Comparison of ENCODE assay signal across 8 mouse cellular contexts in genomic region chr9:107626844-107627277, GRCm38 (mm10). TPM values are rescaled to one million over a fixed set of nuclear protein-coding genes. Genes with fewer than 3 reads are reported as not detected.
DNase-seq lines count a peak whose midpoint lies in the region; ATAC-seq and TF ChIP-seq lines count a peak whose summit lies in the region.

No protein-coding gene starts in this region.

- H3K79me3 ChIP-seq in C2C12 (ENCODE audit: low read depth): peaks cover 81% of the 10 kb centered on the region

- TF ChIP-seq POLR2A in heart, adult 2 months (IDR thresholded peaks at IDR 0.05; ENCODE audit: insufficient read depth, low read depth, low read length): no peak
- no peak for TF ChIP-seq POLR2A in liver, adult 2 months (IDR thresholded peaks at IDR 0.05; ENCODE audit: extremely low read depth, insufficient read depth, low read length)

- peak; percentile 81 for ATAC-seq in embryonic facial prominence, embryonic 11.5 days (replicated peaks; ENCODE audit: insufficient number of reproducible peaks, low FRiP score, low TSS enrichment, low read depth)
- peak; percentile 74 for ATAC-seq in midbrain, postnatal 0 days (ENCODE audit: low FRiP score)
- ATAC-seq in stomach, embryonic 15.5 days (ENCODE audit: insufficient read depth, low FRiP score, low read depth): peak; percentile 40

- peak overlapping the region; percentile 12 for H3ac ChIP-seq in C2C12 (ENCODE audit: control insufficient read depth, insufficient read length, low read depth)

- TF ChIP-seq EP300 in heart, adult 2 months (IDR thresholded peaks at IDR 0.05; ENCODE audit: insufficient read depth, low read depth, low read length): 0 out of 2 replicates have a peak, but pooled peaks have one; percentile 38

- H3K4me1 ChIP-seq in embryonic facial prominence, embryonic 11.5 days (ENCODE audit: control insufficient read depth, insufficient read depth, low read length): peaks cover 32% of the 10 kb centered on the region
- peaks cover 49% of the 10 kb centered on the region for H3K4me1 ChIP-seq in heart, adult 2 months (ENCODE audit: control insufficient read depth, insufficient read depth, low read length)
- H3K4me1 ChIP-seq in liver, adult 2 months (ENCODE audit: control insufficient read depth, insufficient read depth, low read length): peaks cover 10% of the 10 kb centered on the region
- peaks cover 45% of the 10 kb centered on the region for H3K4me1 ChIP-seq in midbrain, postnatal 0 days (ENCODE audit: insufficient read depth, low read length)
- peaks cover 72% of the 10 kb centered on the region for H3K4me1 ChIP-seq in stomach, embryonic 15.5 days

- no peak overlapping the region for H3K4me3 ChIP-seq in C2C12 (ENCODE audit: insufficient read depth, poor library complexity, severe bottlenecking)
- H3K4me3 ChIP-seq in embryonic facial prominence, embryonic 11.5 days (ENCODE audit: low read depth, low read length): 0 out of 2 replicates have a peak overlapping the region, but pooled peaks have one; percentile 6
- peak overlapping the region; percentile 17; the same call in 1 of the 2 replicates for H3K4me3 ChIP-seq in heart, adult 2 months
- no peak overlapping the region for H3K4me3 ChIP-seq in liver, adult 2 months (ENCODE audit: insufficient read depth, low read depth, low read length)
- no peak overlapping the region for H3K4me3 ChIP-seq in midbrain, postnatal 0 days (ENCODE audit: low read depth, low read length)
- no peak overlapping the region for H3K4me3 ChIP-seq in stomach, embryonic 15.5 days (replicated peaks)

- peak overlapping the region; percentile 34; the same call in 1 of the 2 replicates for H3K4me2 ChIP-seq in embryonic facial prominence, embryonic 11.5 days (ENCODE audit: low read depth, low read length)
- peak overlapping the region; percentile 37; the same call in 1 of the 2 replicates for H3K4me2 ChIP-seq in midbrain, postnatal 0 days (ENCODE audit: low read depth, low read length, poor library complexity, severe bottlenecking)
- H3K4me2 ChIP-seq in stomach, embryonic 15.5 days: peak overlapping the region; percentile 31

- intact Hi-C loops in heart, adult 2 months (cut with DNase I): loop anchor here (1.0 kb wide), 1 partner anchor 17 kb away; no protein-coding TSS in a partner anchor

- TF ChIP-seq CTCF in C2C12 (IDR thresholded peaks at IDR 0.05; ENCODE audit: control insufficient read depth, insufficient read depth, insufficient read length): peak; percentile 23
- peak; percentile 92 for TF ChIP-seq CTCF in heart, adult 2 months (IDR thresholded peaks at IDR 0.05)
- TF ChIP-seq CTCF in liver, adult 2 months (IDR thresholded peaks at IDR 0.05; ENCODE audit: low read depth, low read length): peak; percentile 89
- TF ChIP-seq CTCF in midbrain, postnatal 0 days (IDR thresholded peaks at IDR 0.05): peak; percentile 96

- H3K27me3 ChIP-seq in C2C12 (ENCODE audit: control insufficient read depth, insufficient read depth, insufficient read length): no peaks in the 10 kb centered on the region
- H3K27me3 ChIP-seq in embryonic facial prominence, embryonic 11.5 days (ENCODE audit: control insufficient read depth, insufficient read depth, low read length): no peaks in the 10 kb centered on the region
- H3K27me3 ChIP-seq in heart, adult 2 months (ENCODE audit: control insufficient read depth, insufficient read depth, low read length): no peaks in the 10 kb centered on the region
- H3K27me3 ChIP-seq in liver, adult 2 months (ENCODE audit: control insufficient read depth, insufficient read depth, low read length): no peaks in the 10 kb centered on the region
- no peaks in the 10 kb centered on the region for H3K27me3 ChIP-seq in midbrain, postnatal 0 days (ENCODE audit: insufficient read depth, low read length)
- no peaks in the 10 kb centered on the region for H3K27me3 ChIP-seq in stomach, embryonic 15.5 days (replicated peaks)

- H3K9ac ChIP-seq in embryonic facial prominence, embryonic 11.5 days (replicated peaks; ENCODE audit: low read length): peak overlapping the region; percentile 41
- H3K9ac ChIP-seq in heart, adult 2 months (ENCODE audit: low read depth, low read length): peak overlapping the region; percentile 44
- H3K9ac ChIP-seq in liver, adult 2 months (ENCODE audit: low read depth, low read length): peak overlapping the region; percentile 7; the same call in 1 of the 2 replicates
- peak overlapping the region; percentile 34; the same call in 1 of the 2 replicates for H3K9ac ChIP-seq in midbrain, postnatal 0 days (replicated peaks; ENCODE audit: low read length, poor library complexity, severe bottlenecking)
- 0 out of 2 replicates have a peak overlapping the region, but pooled peaks have one; percentile 18 for H3K9ac ChIP-seq in stomach, embryonic 15.5 days

- DNase-seq in adrenal gland, adult 2 months: peak; percentile 75
- DNase-seq in embryonic facial prominence, embryonic 11.5 days (ENCODE audit: low spot score): peak; percentile 97
- peak; percentile 84 to 87 for DNase-seq in heart, adult 2 months
- peak; percentile 70 to 82 for DNase-seq in kidney, adult 8-10 months
- no peak for DNase-seq in liver, adult 2 months (ENCODE audit: extremely low read depth, low read depth, low spot score)
- peak; percentile 91 for DNase-seq in midbrain, postnatal 0 days (ENCODE audit: low spot score)

- WGBS in embryonic facial prominence, embryonic 11.5 days: 0% methylated on average over 2 of the region's 2 CpGs
- WGBS in heart, adult 2 months: 0% methylated on average over 2 of the region's 2 CpGs
- 23% methylated on average over 2 of the region's 2 CpGs for WGBS in liver, adult 2 months
- 0% methylated on average over 2 of the region's 2 CpGs for WGBS in midbrain, postnatal 0 days
- WGBS in stomach, embryonic 15.5 days: 17% methylated on average over 2 of the region's 2 CpGs

- H3K79me2 ChIP-seq in C2C12 (ENCODE audit: control insufficient read depth, insufficient read depth): peaks cover 100% of the 10 kb centered on the region
- H3K79me2 ChIP-seq in heart, adult 2 months (replicated peaks; ENCODE audit: control insufficient read depth, insufficient read depth, low read length): peaks cover 4% of the 10 kb centered on the region
- H3K79me2 ChIP-seq in liver, adult 2 months (ENCODE audit: control insufficient read depth, insufficient read depth, low read length): peaks cover 64% of the 10 kb centered on the region

- no peaks in the 10 kb centered on the region for H3K9me3 ChIP-seq in embryonic facial prominence, embryonic 11.5 days (replicated peaks; ENCODE audit: control insufficient read depth, low read length)
- no peaks in the 10 kb centered on the region for H3K9me3 ChIP-seq in midbrain, postnatal 0 days (ENCODE audit: low read length)
- H3K9me3 ChIP-seq in stomach, embryonic 15.5 days: no peaks in the 10 kb centered on the region

- H3K27ac ChIP-seq in embryonic facial prominence, embryonic 11.5 days (replicated peaks; ENCODE audit: low read depth, low read length): peak overlapping the region; percentile 86
- H3K27ac ChIP-seq in heart, adult 2 months: peak overlapping the region; percentile 87
- H3K27ac ChIP-seq in liver, adult 2 months (replicated peaks; ENCODE audit: insufficient read depth, low read depth, low read length): no peak overlapping the region; the same call in 1 of the 2 replicates
- H3K27ac ChIP-seq in midbrain, postnatal 0 days (ENCODE audit: low read depth, low read length): peak overlapping the region; percentile 95
- H3K27ac ChIP-seq in stomach, embryonic 15.5 days: peak overlapping the region; percentile 69

- H3K36me3 ChIP-seq in C2C12 (ENCODE audit: control insufficient read depth, insufficient read depth): peaks cover 22% of the 10 kb centered on the region
- H3K36me3 ChIP-seq in embryonic facial prominence, embryonic 11.5 days (replicated peaks; ENCODE audit: control insufficient read depth, insufficient read depth, low read depth, low read length): no peaks in the 10 kb centered on the region
- H3K36me3 ChIP-seq in heart, adult 2 months (ENCODE audit: control insufficient read depth, insufficient read depth, low read length): peaks cover 10% of the 10 kb centered on the region
- H3K36me3 ChIP-seq in liver, adult 2 months (ENCODE audit: control insufficient read depth, insufficient read depth, low read length): no peaks in the 10 kb centered on the region
- peaks cover 13% of the 10 kb centered on the region; the same call in 1 of the 2 replicates for H3K36me3 ChIP-seq in midbrain, postnatal 0 days (ENCODE audit: insufficient read depth, low read length)
- H3K36me3 ChIP-seq in stomach, embryonic 15.5 days: 0 out of 2 replicates have a peak, but pooled peaks cover 9% of the 10 kb centered on the region

RNA-seq across cellular contexts. Expression of gene Gnai2, which starts 8.3 kb away (rescaled TPM):
- polyA plus RNA-seq in C2C12 (2012; fragmentation: generic; extraction: Trizol): 449 TPM
- 100 to 1,000 TPM; 198 to 278 TPM for total RNA-seq in adrenal gland, adult 2 months (2021)
- polyA plus RNA-seq in adrenal gland, adult 2 months (2012; rRNA removed): 330 and 345 TPM in 2 replicates
- 369 and 379 TPM in 2 replicates for polyA plus RNA-seq in embryonic facial prominence, embryonic 11.5 days (2014; fragmentation: Nextera tagmentation; extraction: Ambion mirVana)
- 100 to 1,000 TPM; 243 to 250 TPM for total RNA-seq in heart, adult 2 months (2021)
- polyA plus RNA-seq in heart, adult 2 months (2012; rRNA removed): 311 and 386 TPM in 2 replicates
- 31.6 and 44.8 TPM in 2 replicates for total RNA-seq in liver, adult 2 months (2014; rRNA removed)
- 117 and 122 TPM in 2 replicates for polyA plus RNA-seq in liver, adult 2 months (2012; rRNA removed)
- total RNA-seq in midbrain, postnatal 0 days (2014; rRNA removed): 224 and 241 TPM in 2 replicates
- 260 and 264 TPM in 2 replicates for polyA plus RNA-seq in midbrain, postnatal 0 days (2015; fragmentation: Nextera tagmentation; extraction: Ambion mirVana)
- 355 and 371 TPM in 2 replicates for polyA plus RNA-seq in stomach, embryonic 15.5 days (2015; fragmentation: Nextera tagmentation; extraction: Ambion mirVana)

RNA-seq across cellular contexts. Expression of gene Sema3b, which starts 17.8 kb away (rescaled TPM):
- 13.7 TPM for polyA plus RNA-seq in C2C12 (2012; fragmentation: generic; extraction: Trizol)
- 1 to 10 TPM; 3.7 to 4.1 TPM for total RNA-seq in adrenal gland, adult 2 months (2021)
- polyA plus RNA-seq in adrenal gland, adult 2 months (2012; rRNA removed): 8.3 and 10.4 TPM in 2 replicates
- 1.1 and 1.3 TPM in 2 replicates for polyA plus RNA-seq in embryonic facial prominence, embryonic 11.5 days (2014; fragmentation: Nextera tagmentation; extraction: Ambion mirVana)
- total RNA-seq in heart, adult 2 months (2021): 10 to 100 TPM; 19.9 to 24.2 TPM
- polyA plus RNA-seq in heart, adult 2 months (2012; rRNA removed): 33.7 and 39.1 TPM in 2 replicates
- 0.13 and 0.37 TPM in 2 replicates for total RNA-seq in liver, adult 2 months (2014; rRNA removed)
- polyA plus RNA-seq in liver, adult 2 months (2012; rRNA removed): 0.68 and 0.83 TPM in 2 replicates
- 5.7 and 16.7 TPM in 2 replicates for total RNA-seq in midbrain, postnatal 0 days (2014; rRNA removed)
- polyA plus RNA-seq in midbrain, postnatal 0 days (2015; fragmentation: Nextera tagmentation; extraction: Ambion mirVana): 4.0 and 5.1 TPM in 2 replicates
- 13.2 and 16.5 TPM in 2 replicates for polyA plus RNA-seq in stomach, embryonic 15.5 days (2015; fragmentation: Nextera tagmentation; extraction: Ambion mirVana)

RNA-seq across cellular contexts. Expression of gene Ifrd2, which starts 39.4 kb away (rescaled TPM):
- polyA plus RNA-seq in C2C12 (2012; fragmentation: generic; extraction: Trizol): 71.7 TPM
- total RNA-seq in adrenal gland, adult 2 months (2021): 10 to 100 TPM; 36.0 to 41.7 TPM
- 67.3 and 80.0 TPM in 2 replicates for polyA plus RNA-seq in adrenal gland, adult 2 months (2012; rRNA removed)
- polyA plus RNA-seq in embryonic facial prominence, embryonic 11.5 days (2014; fragmentation: Nextera tagmentation; extraction: Ambion mirVana): 42.3 and 42.9 TPM in 2 replicates
- total RNA-seq in heart, adult 2 months (2021): 10 to 100 TPM; 39.9 to 51.4 TPM
- 43.7 and 54.5 TPM in 2 replicates for polyA plus RNA-seq in heart, adult 2 months (2012; rRNA removed)
- total RNA-seq in liver, adult 2 months (2014; rRNA removed): 21.5 and 32.2 TPM in 2 replicates
- polyA plus RNA-seq in liver, adult 2 months (2012; rRNA removed): 54.6 and 56.2 TPM in 2 replicates
- 8.4 and 8.9 TPM in 2 replicates for total RNA-seq in midbrain, postnatal 0 days (2014; rRNA removed)
- polyA plus RNA-seq in midbrain, postnatal 0 days (2015; fragmentation: Nextera tagmentation; extraction: Ambion mirVana): 6.5 and 7.5 TPM in 2 replicates
- 65.1 and 68.2 TPM in 2 replicates for polyA plus RNA-seq in stomach, embryonic 15.5 days (2015; fragmentation: Nextera tagmentation; extraction: Ambion mirVana)

RNA-seq across cellular contexts. Expression of gene Slc38a3, which starts 42.5 kb away (rescaled TPM):
- polyA plus RNA-seq in C2C12 (2012; fragmentation: generic; extraction: Trizol): 0.01 TPM
- total RNA-seq in adrenal gland, adult 2 months (2021): 1 to 10 TPM in 1 of 2 experiments, under 1 TPM in 1; 0.48 to 2.7 TPM
- 1.7 and 4.1 TPM in 2 replicates for polyA plus RNA-seq in adrenal gland, adult 2 months (2012; rRNA removed)
- polyA plus RNA-seq in embryonic facial prominence, embryonic 11.5 days (2014; fragmentation: Nextera tagmentation; extraction: Ambion mirVana): 7.0 and 7.6 TPM in 2 replicates
- 10 to 100 TPM; 71.5 to 88.3 TPM for total RNA-seq in heart, adult 2 months (2021)
- 162 and 314 TPM in 2 replicates for polyA plus RNA-seq in heart, adult 2 months (2012; rRNA removed)
- 982 and 1,378 TPM in 2 replicates for total RNA-seq in liver, adult 2 months (2014; rRNA removed)
- polyA plus RNA-seq in liver, adult 2 months (2012; rRNA removed): 3,567 and 4,585 TPM in 2 replicates
- total RNA-seq in midbrain, postnatal 0 days (2014; rRNA removed): 70.0 and 94.5 TPM in 2 replicates
- 37.6 and 44.6 TPM in 2 replicates for polyA plus RNA-seq in midbrain, postnatal 0 days (2015; fragmentation: Nextera tagmentation; extraction: Ambion mirVana)
- polyA plus RNA-seq in stomach, embryonic 15.5 days (2015; fragmentation: Nextera tagmentation; extraction: Ambion mirVana): 19.5 and 28.6 TPM in 2 replicates

RNA-seq across cellular contexts. Expression of gene Hyal3, which starts 46.2 kb away (rescaled TPM):
- 0.28 TPM for polyA plus RNA-seq in C2C12 (2012; fragmentation: generic; extraction: Trizol)
- 1 to 10 TPM; 1.3 to 1.4 TPM for total RNA-seq in adrenal gland, adult 2 months (2021)
- polyA plus RNA-seq in adrenal gland, adult 2 months (2012; rRNA removed): 1.8 and 2.2 TPM in 2 replicates
- polyA plus RNA-seq in embryonic facial prominence, embryonic 11.5 days (2014; fragmentation: Nextera tagmentation; extraction: Ambion mirVana): 0.66 TPM in 2 replicates
- under 1 TPM; 0.29 to 0.34 TPM for total RNA-seq in heart, adult 2 months (2021)
- 0.26 and 0.31 TPM in 2 replicates for polyA plus RNA-seq in heart, adult 2 months (2012; rRNA removed)
- 0.13 and 0.18 TPM in 2 replicates for total RNA-seq in liver, adult 2 months (2014; rRNA removed)
- 0.29 and 0.54 TPM in 2 replicates for polyA plus RNA-seq in liver, adult 2 months (2012; rRNA removed)
- total RNA-seq in midbrain, postnatal 0 days (2014; rRNA removed): 1.1 and 4.3 TPM in 2 replicates
- 1.8 and 2.2 TPM in 2 replicates for polyA plus RNA-seq in midbrain, postnatal 0 days (2015; fragmentation: Nextera tagmentation; extraction: Ambion mirVana)
- polyA plus RNA-seq in stomach, embryonic 15.5 days (2015; fragmentation: Nextera tagmentation; extraction: Ambion mirVana): 1.1 and 1.7 TPM in 2 replicates

Comparison
In these comparisons a context has a peak if more than half of its experiments do, and no peak if none do; other contexts are left out.
1. H3K4me3 ChIP-seq: peak in embryonic facial prominence, embryonic 11.5 days (single experiment) and heart, adult 2 months (single experiment); none in C2C12 (single experiment), liver, adult 2 months (single experiment), midbrain, postnatal 0 days (single experiment) and stomach, embryonic 15.5 days (single experiment).
2. CTCF ChIP-seq: peak in every context shown above with its lines; median percentile 96 in midbrain, postnatal 0 days; 92 in heart, adult 2 months; 89 in liver, adult 2 months; 23 in C2C12.
3. Peak in every context shown above with its lines, with median percentiles within 50 percentile points of each other: ATAC-seq, H3K4me2 ChIP-seq and H3K9ac ChIP-seq.